Mouse (Mus musculus) lung, adult 2 months (tissue): Measurements from ENCODE around the gene Dyrk2.

ENCODE experiments used
- CTCF ChIP-seq: fragments of 200-500 bp; IDR thresholded peaks from 2 replicates; pipeline ENCODE4 v1.5.1; 2011; ENCODE audit warnings: mild to moderate bottlenecking, low read length, control low read depth; ENCODE audit not compliant: insufficient read depth
- POLR2A ChIP-seq: fragments of 200-500 bp; IDR thresholded peaks from 2 replicates; pipeline ENCODE4 v1.6.1; 2011; ENCODE audit warnings: low read depth, mild to moderate bottlenecking, control low read depth, low read length, borderline replicate concordance; ENCODE audit errors: extremely low read depth

GRCm38 (mm10) chr10:118810908-118811711, 58.9 kb downstream of the Dyrk2 start:
- no peak for TF ChIP-seq POLR2A
- TF ChIP-seq CTCF, result no peak
